Mouse (Mus musculus): ENCODE measurements at regions not wholly inside any gene's neighbourhood (a gene's known extent, or its start where the extent isn't known, plus 50 kb on each side); places are given as distances from the start of the nearest gene placed in this dataset.
"Not testable (repeated sequence)": the region's sequence is repeated elsewhere in the genome, so short reads cannot be mapped to it uniquely, and the experiment has no call there.

- Histone ChIP-seq H3K27me3 (replicated peaks; ENCODE audit: insufficient read depth, low read length) (no peaks in the 10 kb centered on the region), H3K27ac (ENCODE audit: low read length) (no peak overlapping the region), H3K9ac (replicated peaks; ENCODE audit: low read depth) (no peak overlapping the region), H3K36me3 (ENCODE audit: insufficient read depth, low read length) (no peaks in the 10 kb centered on the region), H3K4me1 (ENCODE audit: insufficient read depth, low read depth, low read length) (no peaks in the 10 kb centered on the region), H3K9me3 (ENCODE audit: low read length) (no peaks in the 10 kb centered on the region), H3K4me2 (replicated peaks; ENCODE audit: low read depth, low read length) (no peak overlapping the region), H3K4me3 (ENCODE audit: low read depth, low read length) (no peak overlapping the region)
- DNase-seq (ENCODE audit: low spot score) (no peak), ATAC-seq (no peak)
- 71% methylated on average over 2 of the region's 2 CpGs for WGBS
- TF ChIP-seq EP300 (IDR thresholded peaks at IDR 0.05) (no peak), CTCF (IDR thresholded peaks at IDR 0.05) (no peak)
Measured at GRCm38 (mm10) chr10:15805791-15806190, 1087.8 kb upstream of the Gje1 start.

DNA sequence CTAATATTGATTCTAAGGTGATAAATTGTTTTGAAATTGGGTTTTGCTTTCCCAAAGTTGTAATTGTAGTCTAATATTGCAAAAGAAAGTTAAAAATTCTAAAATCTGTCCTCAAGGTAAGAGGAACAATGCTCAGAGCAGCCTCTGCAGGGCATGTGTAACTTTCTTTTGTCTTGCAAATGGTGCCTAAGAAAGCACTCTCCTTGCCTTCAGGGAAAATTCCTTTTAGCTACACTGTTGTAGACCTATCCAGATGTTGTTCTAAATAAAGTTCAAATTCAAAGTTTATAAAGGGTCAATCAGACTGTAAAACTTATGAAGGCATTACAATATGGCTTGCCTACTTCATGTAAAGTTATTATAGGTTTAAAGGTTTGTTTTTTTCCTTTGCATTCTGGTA, 1075.2 kb upstream of the Gje1 start:
- not testable (repeated sequence) for ATAC-seq; H3K27ac ChIP-seq (ENCODE audit: low read length); H3K4me3 ChIP-seq (ENCODE audit: low read depth, low read length); H3K27me3 ChIP-seq (replicated peaks; ENCODE audit: insufficient read depth, low read length); H3K9ac ChIP-seq (replicated peaks; ENCODE audit: low read depth); H3K9me3 ChIP-seq (ENCODE audit: low read length); H3K4me1 ChIP-seq (ENCODE audit: insufficient read depth, low read depth, low read length); DNase-seq (ENCODE audit: low spot score); H3K36me3 ChIP-seq (ENCODE audit: insufficient read depth, low read length); H3K4me2 ChIP-seq (replicated peaks; ENCODE audit: low read depth, low read length)

DNA sequence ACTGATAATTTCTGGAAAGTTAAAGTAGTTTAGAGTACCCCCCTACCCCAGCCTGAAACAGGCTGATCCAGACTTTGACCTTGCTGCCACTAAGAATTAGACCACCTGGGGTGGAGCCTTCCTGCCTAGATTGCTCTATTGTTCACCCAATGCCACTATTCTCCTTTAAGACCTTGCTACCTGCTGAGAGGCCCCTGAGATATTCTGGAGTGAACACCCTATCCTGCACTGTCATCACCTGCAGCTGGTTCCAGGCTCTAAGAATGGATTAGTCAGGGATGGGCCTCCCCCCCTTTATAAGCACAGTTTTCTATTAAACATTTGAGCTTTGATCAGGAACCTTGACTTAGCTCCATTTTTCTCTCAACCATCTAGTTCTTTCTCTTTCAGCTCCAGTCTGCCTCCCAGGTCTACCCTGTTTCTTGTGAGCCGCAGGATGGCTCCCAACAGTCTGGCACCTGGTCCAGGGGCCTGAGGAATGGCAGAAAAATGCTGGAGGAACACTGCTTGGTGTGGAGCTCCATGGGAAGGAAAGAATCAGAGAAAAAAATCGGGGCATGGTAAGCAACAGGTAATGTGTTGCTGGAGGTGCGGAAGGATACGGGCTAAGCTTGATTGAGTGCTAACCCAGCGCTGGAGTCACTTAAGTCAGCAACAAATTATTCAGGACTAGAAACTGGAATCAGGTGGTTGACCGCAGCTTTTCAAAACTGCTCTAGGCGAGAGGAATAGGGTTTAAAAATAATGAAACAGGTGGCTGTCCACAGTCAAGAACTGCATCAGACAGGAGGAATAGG, 1073.7 kb upstream of the Gje1 start:
- WGBS, result 53% methylated on average over 7 of the region's 7 CpGs
- no peak for TF ChIP-seq EP300 (IDR thresholded peaks at IDR 0.05)
- no peak for TF ChIP-seq CTCF (IDR thresholded peaks at IDR 0.05)
- Histone ChIP-seq H3K36me3 (ENCODE audit: insufficient read depth, low read length) (no peaks in the 10 kb centered on the region), H3K9ac (replicated peaks; ENCODE audit: low read depth) (no peak overlapping the region), H3K9me3 (ENCODE audit: low read length) (no peaks in the 10 kb centered on the region), H3K4me3 (ENCODE audit: low read depth, low read length) (no peak overlapping the region), H3K4me2 (replicated peaks; ENCODE audit: low read depth, low read length) (no peak overlapping the region), H3K27me3 (replicated peaks; ENCODE audit: insufficient read depth, low read length) (no peaks in the 10 kb centered on the region), H3K27ac (ENCODE audit: low read length) (no peak overlapping the region), H3K4me1 (ENCODE audit: insufficient read depth, low read depth, low read length) (no peaks in the 10 kb centered on the region)
- no peak for DNase-seq (ENCODE audit: low spot score)
- no peak for ATAC-seq

DNA sequence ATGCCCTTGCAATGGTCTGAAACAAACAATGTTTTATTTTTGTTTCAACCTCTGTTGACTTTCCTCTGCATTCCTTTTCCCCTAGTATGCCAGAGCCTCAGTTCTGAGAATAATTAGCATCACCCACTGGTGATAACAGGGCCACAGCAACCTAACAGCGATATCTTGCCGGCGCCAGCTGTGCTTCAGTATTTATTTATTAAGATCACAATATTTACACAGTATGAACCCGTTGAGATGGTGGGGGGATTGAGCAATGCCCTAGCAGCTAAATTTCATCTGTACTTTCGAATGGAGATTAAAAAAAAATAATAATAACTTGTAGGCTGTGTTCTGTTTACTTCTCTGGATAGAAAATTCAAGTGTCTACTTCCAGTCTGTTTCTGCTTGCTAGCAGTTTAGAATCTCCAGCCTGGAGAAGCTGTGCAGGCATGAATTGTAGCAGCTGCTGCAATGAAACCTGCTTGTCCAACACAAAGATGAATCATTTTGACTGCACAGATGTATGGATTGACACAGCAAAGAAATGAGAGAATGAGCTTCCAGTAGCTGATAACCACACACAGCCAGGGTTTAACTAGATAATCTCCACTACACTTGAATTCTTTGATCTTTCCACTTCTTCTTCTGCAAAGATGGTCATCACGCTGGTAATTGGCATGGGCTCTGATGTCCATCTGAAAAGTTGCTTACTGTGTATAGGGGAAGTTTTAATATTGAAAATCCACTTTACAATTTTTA, 1042.1 kb upstream of the Gje1 start:
- TF ChIP-seq EP300 (IDR thresholded peaks at IDR 0.05) (no peak), CTCF (IDR thresholded peaks at IDR 0.05) (no peak)
- no peak overlapping the region for H3K4me3 ChIP-seq (ENCODE audit: low read depth, low read length)
- DNase-seq (ENCODE audit: low spot score), result peak; percentile 37

DNA sequence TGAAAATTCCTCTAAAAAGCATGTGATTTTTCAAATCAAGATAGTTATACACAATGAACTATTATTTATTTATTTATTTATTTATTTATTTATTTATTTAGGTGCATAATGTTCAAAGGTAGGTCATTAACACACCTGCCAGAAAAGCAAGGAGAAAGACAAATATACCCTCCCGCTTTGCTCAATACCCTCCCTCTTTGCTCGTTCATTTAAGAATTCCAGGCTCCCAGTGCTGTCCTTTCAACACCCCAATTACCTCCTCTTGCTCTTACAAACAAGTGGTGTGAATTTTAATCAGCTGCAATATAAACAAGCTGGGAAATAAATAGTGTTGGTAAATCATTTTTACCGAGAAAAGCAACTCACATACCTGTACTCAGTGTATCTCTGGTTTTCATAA, 1041.6 kb upstream of the Gje1 start:
- H3K4me3 ChIP-seq (ENCODE audit: low read depth, low read length), result no peak overlapping the region

More for the DNA sequence above, 1042.1 kb upstream of the Gje1 start:
- no peak overlapping the region for H3K9ac ChIP-seq (replicated peaks; ENCODE audit: low read depth)
- 9% methylated on average over 6 of the region's 6 CpGs for WGBS
- H3K27ac ChIP-seq (ENCODE audit: low read length), result no peak overlapping the region
- H3K4me2 ChIP-seq (replicated peaks; ENCODE audit: low read depth, low read length), result no peak overlapping the region
- no peaks in the 10 kb centered on the region for H3K9me3 ChIP-seq (ENCODE audit: low read length)
- no peak for ATAC-seq
- no peaks in the 10 kb centered on the region for H3K36me3 ChIP-seq (ENCODE audit: insufficient read depth, low read length)
- H3K27me3 ChIP-seq (replicated peaks; ENCODE audit: insufficient read depth, low read length), result no peaks in the 10 kb centered on the region
- H3K4me1 ChIP-seq (ENCODE audit: insufficient read depth, low read depth, low read length), result no peaks in the 10 kb centered on the region

DNA sequence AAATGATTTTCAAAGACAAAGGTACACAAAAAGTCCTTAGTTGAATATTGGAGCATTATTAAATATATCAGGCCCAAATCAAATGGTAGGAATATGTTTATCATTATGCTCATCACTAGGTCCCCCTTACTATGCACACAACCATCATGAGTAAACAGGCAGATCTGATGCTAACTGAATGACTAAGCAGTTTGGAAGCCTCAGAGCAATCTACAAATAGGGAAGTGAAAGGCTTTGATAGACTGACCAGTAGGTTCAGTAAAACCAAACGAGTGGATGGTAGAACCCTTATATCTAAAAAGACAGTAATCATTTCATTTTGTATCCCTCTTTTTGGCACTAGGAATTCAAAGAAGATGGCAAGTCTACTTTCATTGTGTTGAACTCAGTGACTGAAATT, 1039.5 kb upstream of the Gje1 start:
- H3K27ac ChIP-seq (ENCODE audit: low read length), result no peak overlapping the region
- H3K9ac ChIP-seq (replicated peaks; ENCODE audit: low read depth), result no peak overlapping the region
- H3K4me2 ChIP-seq (replicated peaks; ENCODE audit: low read depth, low read length), result no peak overlapping the region
- ATAC-seq (no peak), DNase-seq (ENCODE audit: low spot score) (no peak)
- H3K9me3 ChIP-seq (ENCODE audit: low read length), result no peaks in the 10 kb centered on the region
- WGBS, result 39% methylated on average over 1 of the region's 1 CpGs
- H3K36me3 ChIP-seq (ENCODE audit: insufficient read depth, low read length), result no peaks in the 10 kb centered on the region
- no peak for TF ChIP-seq CTCF (IDR thresholded peaks at IDR 0.05)
- no peak for TF ChIP-seq EP300 (IDR thresholded peaks at IDR 0.05)
- no peaks in the 10 kb centered on the region for H3K27me3 ChIP-seq (replicated peaks; ENCODE audit: insufficient read depth, low read length)
- H3K4me1 ChIP-seq (ENCODE audit: insufficient read depth, low read depth, low read length), result no peaks in the 10 kb centered on the region
- H3K4me3 ChIP-seq (ENCODE audit: low read depth, low read length), result no peak overlapping the region

More for the DNA sequence above, 1041.6 kb upstream of the Gje1 start:
- Histone ChIP-seq H3K4me1 (ENCODE audit: insufficient read depth, low read depth, low read length) (no peaks in the 10 kb centered on the region), H3K27ac (ENCODE audit: low read length) (no peak overlapping the region), H3K9me3 (ENCODE audit: low read length) (no peaks in the 10 kb centered on the region), H3K4me2 (replicated peaks; ENCODE audit: low read depth, low read length) (no peak overlapping the region), H3K27me3 (replicated peaks; ENCODE audit: insufficient read depth, low read length) (no peaks in the 10 kb centered on the region), H3K36me3 (ENCODE audit: insufficient read depth, low read length) (no peaks in the 10 kb centered on the region), H3K9ac (replicated peaks; ENCODE audit: low read depth) (no peak overlapping the region)
- WGBS, result 20% methylated on average over 3 of the region's 3 CpGs
- ATAC-seq (no peak), DNase-seq (ENCODE audit: low spot score) (no peak)
- TF ChIP-seq EP300 (IDR thresholded peaks at IDR 0.05) (no peak), CTCF (IDR thresholded peaks at IDR 0.05) (no peak)

All from lung, postnatal 0 days (tissue).